Mouse (Mus musculus): ENCODE data around the gene H2-T3. TPM values are rescaled to one million over a fixed set of nuclear protein-coding genes. Genes with fewer than 3 reads are reported as not detected.
"Not testable (repeated sequence)": the region's sequence is repeated elsewhere in the genome, so short reads cannot be mapped to it uniquely, and the experiment has no call there.

H2-T3 gene
- polyA plus RNA-seq, 1 experiment from 2014 or later: 0.97 TPM

DNA sequence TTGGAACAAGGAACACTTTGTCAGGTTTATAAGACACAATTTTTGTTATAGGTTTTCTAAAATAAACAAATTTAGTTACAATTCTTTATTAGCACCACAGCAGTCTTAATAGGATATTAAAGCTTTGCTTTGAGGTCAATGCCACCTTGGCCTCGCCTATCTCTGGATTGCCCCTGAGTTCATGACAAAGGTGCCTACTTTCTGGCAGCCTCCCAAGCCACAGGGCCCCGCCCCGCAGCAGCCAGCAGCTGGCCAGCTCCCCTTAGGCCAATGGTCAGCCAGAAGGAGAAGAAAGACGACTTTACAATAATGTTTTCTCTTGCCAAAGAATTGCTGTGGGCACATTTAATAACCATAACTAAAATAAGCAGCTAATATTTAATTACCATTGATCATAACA lies 38.9 kb downstream of the H2-T3 start:
- peaks cover 28% of the 10 kb centered on the region for H3K27me3 ChIP-seq (ENCODE audit: control insufficient read depth, insufficient read depth, low read length)

DNA sequence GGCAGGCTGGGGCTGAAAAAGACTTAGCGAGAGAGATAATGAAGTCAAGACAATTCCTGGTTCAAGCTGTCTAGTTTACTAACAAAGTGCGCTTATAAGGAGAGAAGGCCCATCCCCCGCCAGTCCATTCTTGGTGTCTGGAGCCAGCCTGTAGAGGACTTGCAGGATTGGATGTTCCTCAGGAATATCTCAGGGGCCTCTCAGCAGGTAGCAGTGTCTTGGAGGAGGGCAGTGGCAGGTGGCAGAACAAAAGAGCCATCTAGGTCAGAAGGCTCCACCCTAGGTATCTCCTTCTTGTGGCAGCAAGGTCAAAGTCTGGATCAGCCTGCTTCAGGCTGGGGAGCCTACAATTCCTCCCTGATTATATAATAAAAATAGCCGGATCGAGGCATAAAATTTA lies 41.6 kb downstream of the H2-T3 start:
- H3K4me1 ChIP-seq (ENCODE audit: control insufficient read depth, insufficient read depth, low read length); H3K4me3 ChIP-seq (ENCODE audit: low read length); H3K4me2 ChIP-seq (ENCODE audit: low read depth, low read length); H3K27ac ChIP-seq (ENCODE audit: low read length); H3K9me3 ChIP-seq (replicated peaks; ENCODE audit: control insufficient read depth, low read length); H3K9ac ChIP-seq (ENCODE audit: low read length); H3K36me3 ChIP-seq (ENCODE audit: control insufficient read depth, insufficient read depth); ATAC-seq (replicated peaks; ENCODE audit: extremely low read depth, insufficient read depth, low FRiP score): not testable (repeated sequence)
- whole genome bisulfite sequencing: 75% methylated on average over 5 of the region's 5 CpGs
- peaks cover 30% of the 10 kb centered on the region for H3K27me3 ChIP-seq (ENCODE audit: control insufficient read depth, insufficient read depth, low read length)

More for the DNA sequence above, 38.9 kb downstream of the H2-T3 start:
- not testable (repeated sequence) for H3K27ac ChIP-seq (ENCODE audit: low read length); H3K4me3 ChIP-seq (ENCODE audit: low read length); ATAC-seq (replicated peaks; ENCODE audit: extremely low read depth, insufficient read depth, low FRiP score); H3K9ac ChIP-seq (ENCODE audit: low read length); H3K9me3 ChIP-seq (replicated peaks; ENCODE audit: control insufficient read depth, low read length); H3K4me1 ChIP-seq (ENCODE audit: control insufficient read depth, insufficient read depth, low read length); H3K4me2 ChIP-seq (ENCODE audit: low read depth, low read length); H3K36me3 ChIP-seq (ENCODE audit: control insufficient read depth, insufficient read depth)
- 37% methylated on average over 4 of the region's 4 CpGs for WGBS

GRCm38 (mm10) chr17:36146937-36147336 lies 43.1 kb downstream of the H2-T3 start:
- peaks cover 31% of the 10 kb centered on the region for H3K27me3 ChIP-seq (ENCODE audit: control insufficient read depth, insufficient read depth, low read length)
- H3K4me2 ChIP-seq (ENCODE audit: low read depth, low read length); H3K4me1 ChIP-seq (ENCODE audit: control insufficient read depth, insufficient read depth, low read length); H3K36me3 ChIP-seq (ENCODE audit: control insufficient read depth, insufficient read depth); H3K9ac ChIP-seq (ENCODE audit: low read length); H3K27ac ChIP-seq (ENCODE audit: low read length); H3K4me3 ChIP-seq (ENCODE audit: low read length); H3K9me3 ChIP-seq (replicated peaks; ENCODE audit: control insufficient read depth, low read length); ATAC-seq (replicated peaks; ENCODE audit: extremely low read depth, insufficient read depth, low FRiP score): not testable (repeated sequence)
- WGBS: 85% methylated on average over 1 of the region's 1 CpGs

DNA sequence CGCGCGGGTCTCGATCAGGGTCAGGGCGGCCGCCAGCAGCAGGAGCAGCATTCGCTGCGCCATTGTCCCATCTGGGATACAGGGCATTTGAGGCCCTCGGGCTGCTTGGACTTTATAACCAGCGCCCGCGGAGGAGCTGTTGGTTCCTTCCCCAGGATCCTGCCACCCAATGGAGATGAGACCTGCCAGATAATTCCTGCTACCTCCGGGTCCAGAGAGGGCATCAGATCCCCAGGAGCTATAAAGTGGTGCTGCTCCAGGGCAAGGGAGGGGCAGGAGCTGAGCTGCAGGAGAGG lies 44.3 kb downstream of the H2-T3 start:
- H3K27ac ChIP-seq (ENCODE audit: low read length); H3K36me3 ChIP-seq (ENCODE audit: control insufficient read depth, insufficient read depth); H3K4me1 ChIP-seq (ENCODE audit: control insufficient read depth, insufficient read depth, low read length); H3K9me3 ChIP-seq (replicated peaks; ENCODE audit: control insufficient read depth, low read length); H3K9ac ChIP-seq (ENCODE audit: low read length); ATAC-seq (replicated peaks; ENCODE audit: extremely low read depth, insufficient read depth, low FRiP score): not testable (repeated sequence)
- Histone ChIP-seq H3K27me3 (ENCODE audit: control insufficient read depth, insufficient read depth, low read length) (peaks cover 31% of the 10 kb centered on the region), H3K4me2 (ENCODE audit: low read depth, low read length) (peak overlapping the region; percentile 86), H3K4me3 (ENCODE audit: low read length) (peak overlapping the region; percentile 61)
- WGBS: 5% methylated on average over 10 of the region's 13 CpGs

- H3K9ac ChIP-seq (ENCODE audit: low read length): peak overlapping the region; percentile 54
- no peaks in the 10 kb centered on the region for H3K9me3 ChIP-seq (replicated peaks; ENCODE audit: control insufficient read depth, low read length)
- H3K36me3 ChIP-seq (ENCODE audit: control insufficient read depth, insufficient read depth): no peaks in the 10 kb centered on the region
- H3K4me2 ChIP-seq (ENCODE audit: low read depth, low read length): peak overlapping the region; percentile 86
- H3K27me3 ChIP-seq (ENCODE audit: control insufficient read depth, insufficient read depth, low read length): peaks cover 31% of the 10 kb centered on the region
- H3K4me3 ChIP-seq (ENCODE audit: low read length): peak overlapping the region; percentile 61
- 1% methylated on average over 74 of the region's 78 CpGs for WGBS
- H3K4me1 ChIP-seq (ENCODE audit: control insufficient read depth, insufficient read depth, low read length): peaks cover 4% of the 10 kb centered on the region; the same call in 1 of the 2 replicates
- ATAC-seq (replicated peaks; ENCODE audit: extremely low read depth, insufficient read depth, low FRiP score): no peak; the same call in 1 of the 2 replicates
- H3K27ac ChIP-seq (ENCODE audit: low read length): no peak overlapping the region
Measured at GRCm38 (mm10) chr17:36145111-36145860, 44.8 kb downstream of the H2-T3 start.

DNA sequence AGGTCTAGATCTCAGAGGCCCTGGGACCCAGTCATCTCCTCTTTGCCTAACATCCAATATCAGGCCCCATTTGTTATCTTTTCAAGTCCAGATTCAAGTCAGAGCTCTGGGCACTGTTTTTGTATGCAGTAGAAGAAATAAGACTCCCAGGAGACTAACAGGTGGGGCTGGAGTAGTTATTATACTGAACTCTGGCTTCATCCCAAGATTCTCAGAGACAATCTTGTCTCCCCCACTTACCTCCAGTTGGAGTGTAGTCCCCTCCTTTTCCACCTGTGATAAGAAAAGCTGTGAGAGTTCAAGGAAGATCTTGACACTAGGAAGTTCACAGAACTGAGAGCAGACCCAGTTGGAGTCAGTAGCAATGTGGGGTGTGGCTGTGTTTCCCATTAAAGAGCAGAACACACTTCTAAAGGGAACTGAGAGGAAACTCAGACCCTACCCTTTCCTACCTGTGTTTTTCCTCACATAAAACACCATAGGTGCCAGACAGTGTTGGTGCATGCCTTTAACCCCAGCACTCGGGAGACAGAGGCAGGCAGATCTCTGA lies 53.7 kb downstream of the H2-T3 start:
- not testable (repeated sequence) for H3K4me3 ChIP-seq (ENCODE audit: low read length); H3K27ac ChIP-seq (ENCODE audit: low read length); H3K9ac ChIP-seq (ENCODE audit: low read length); ATAC-seq (replicated peaks; ENCODE audit: extremely low read depth, insufficient read depth, low FRiP score); H3K4me2 ChIP-seq (ENCODE audit: low read depth, low read length); H3K36me3 ChIP-seq (ENCODE audit: control insufficient read depth, insufficient read depth); H3K9me3 ChIP-seq (replicated peaks; ENCODE audit: control insufficient read depth, low read length); H3K4me1 ChIP-seq (ENCODE audit: control insufficient read depth, insufficient read depth, low read length)
- 52% methylated on average over 1 of the region's 1 CpGs for WGBS
- peaks cover 14% of the 10 kb centered on the region for H3K27me3 ChIP-seq (ENCODE audit: control insufficient read depth, insufficient read depth, low read length)

Other genes with a start within 250 kb of the H2-T3 start
- 63.2 and 66.5 TPM in 2 replicates for gene Abcf1, start 220.5 kb downstream of the H2-T3 start, polyA plus RNA-seq (2015; fragmentation: Nextera tagmentation; extraction: Ambion mirVana)
- 34.5 and 36.6 TPM in 2 replicates for gene Gnl1, start 210.4 kb downstream of the H2-T3 start, polyA plus RNA-seq (2015; fragmentation: Nextera tagmentation; extraction: Ambion mirVana)
- gene Prr3, start 210.1 kb downstream of the H2-T3 start, polyA plus RNA-seq (2015; fragmentation: Nextera tagmentation; extraction: Ambion mirVana): 13.5 and 15.6 TPM in 2 replicates
- gene H2-T24, start 169.7 kb downstream of the H2-T3 start, polyA plus RNA-seq (2015; fragmentation: Nextera tagmentation; extraction: Ambion mirVana): 1.8 and 2.5 TPM in 2 replicates
- gene H2-T23, start 157.4 kb downstream of the H2-T3 start, polyA plus RNA-seq (2015; fragmentation: Nextera tagmentation; extraction: Ambion mirVana): 9.6 and 19.7 TPM in 2 replicates
- 10.1 and 12.6 TPM in 2 replicates for gene H2-T22, start 147.5 kb downstream of the H2-T3 start, polyA plus RNA-seq (2015; fragmentation: Nextera tagmentation; extraction: Ambion mirVana)
- not detected in 2 replicates for gene Gm6034, start 147.3 kb downstream of the H2-T3 start, polyA plus RNA-seq (2015; fragmentation: Nextera tagmentation; extraction: Ambion mirVana)
- gene Gm11127, start 131.9 kb downstream of the H2-T3 start, polyA plus RNA-seq (2015; fragmentation: Nextera tagmentation; extraction: Ambion mirVana): 0.24 TPM in 1 of 2 replicates, not detected in the other
- gene Gm19684, start 68.6 kb downstream of the H2-T3 start, polyA plus RNA-seq (2015; fragmentation: Nextera tagmentation; extraction: Ambion mirVana): 0.21 TPM in 1 of 2 replicates, not detected in the other
- gene Gm7030, start 60.9 kb downstream of the H2-T3 start, polyA plus RNA-seq (2015; fragmentation: Nextera tagmentation; extraction: Ambion mirVana): 0.22 and 0.39 TPM in 2 replicates
- gene Gm8909, start 21.8 kb downstream of the H2-T3 start, polyA plus RNA-seq (2015; fragmentation: Nextera tagmentation; extraction: Ambion mirVana): 1.8 and 1.9 TPM in 2 replicates
- 73.2 and 89.1 TPM in 2 replicates for gene Rpp21, start 67.8 kb upstream of the H2-T3 start, polyA plus RNA-seq (2015; fragmentation: Nextera tagmentation; extraction: Ambion mirVana)
- gene Trim39, start 82.0 kb upstream of the H2-T3 start, polyA plus RNA-seq (2015; fragmentation: Nextera tagmentation; extraction: Ambion mirVana): 10.4 and 10.7 TPM in 2 replicates
- gene H2-M10.2, start 96.2 kb upstream of the H2-T3 start, polyA plus RNA-seq (2015; fragmentation: Nextera tagmentation; extraction: Ambion mirVana): not detected in 2 replicates
- gene H2-M10.1, start 135.9 kb upstream of the H2-T3 start, polyA plus RNA-seq (2015; fragmentation: Nextera tagmentation; extraction: Ambion mirVana): not detected in 2 replicates
- gene H2-M10.3, start 178.1 kb upstream of the H2-T3 start, polyA plus RNA-seq (2015; fragmentation: Nextera tagmentation; extraction: Ambion mirVana): not detected in 2 replicates

Measured in heart, embryonic 16.5 days (tissue).